Comparison of ENCODE assay signal across 8 mouse cellular contexts in genomic region chr6:128143390-128144020, GRCm38 (mm10). TPM values are rescaled to one million over a fixed set of nuclear protein-coding genes. Genes with fewer than 3 reads are reported as not detected.
DNase-seq lines count a peak whose midpoint lies in the region; ATAC-seq and TF ChIP-seq lines count a peak whose summit lies in the region.

Tspan9 (minus strand) TSS chr6:128143594.

- intact Hi-C loops in heart, postnatal 36 days (cut with DNase I), result no loop called here

- H3K4me1 ChIP-seq in ES-E14 (ENCODE audit: control insufficient read depth in 2 of 2, insufficient read depth in 2 of 2, low read length in 2 of 2, poor library complexity in 1 of 2), result peaks cover 2 to 14% of the 10 kb centered on the region in 2 experiments; a peak in 3 of 4 replicates
- H3K4me1 ChIP-seq in forebrain, embryonic 13.5 days, result peaks cover 16% of the 10 kb centered on the region
- peaks cover 19% of the 10 kb centered on the region for H3K4me1 ChIP-seq in lung, embryonic 16.5 days (replicated peaks; ENCODE audit: control insufficient read depth, insufficient read depth, low read length)

- H3K9me3 ChIP-seq in ES-E14 (ENCODE audit: control insufficient read depth, insufficient read depth, low read depth, low read length), result no peaks in the 10 kb centered on the region
- H3K9me3 ChIP-seq in forebrain, embryonic 13.5 days (replicated peaks), result no peaks in the 10 kb centered on the region
- no peaks in the 10 kb centered on the region for H3K9me3 ChIP-seq in lung, embryonic 16.5 days (ENCODE audit: control insufficient read depth, low read length)

- in situ Hi-C loops in ES-E14 (cut with MboI; ENCODE audit: low sequenced_read_pairs in 2 of 2, unreplicated experiment in 2 of 2), result no loop called here

- peak within 1 kb of the TSS; percentile 82 for H3K9ac ChIP-seq in ES-E14 (ENCODE audit: insufficient read depth, low read depth, low read length, poor library complexity, severe bottlenecking)
- peak within 1 kb of the TSS; percentile 71 for H3K9ac ChIP-seq in forebrain, embryonic 13.5 days
- peak within 1 kb of the TSS; percentile 87 for H3K9ac ChIP-seq in lung, embryonic 16.5 days (ENCODE audit: low read length)

- WGBS in forebrain, embryonic 13.5 days, result under 1% methylated on average over 41 of the region's 56 CpGs
- WGBS in lung, embryonic 16.5 days, result under 1% methylated on average over 40 of the region's 56 CpGs

- DNase-seq in ES-E14 (ENCODE audit: low read depth, low spot score), result peak; percentile 46
- DNase-seq in c-Kit-positive CD71-positive TER-119-positive erythroid progenitor cells, embryonic 14.5 days (ENCODE audit: low spot score), result peak; percentile 21
- peak; percentile 76 to 81 for DNase-seq in heart, postnatal 36 days
- DNase-seq in layer of hippocampus, adult 2 months (ENCODE audit: low spot score in 2 of 2), result peak; percentile 43 to 44
- DNase-seq in ovary, postnatal 10 days (ENCODE audit: low spot score), result peak; percentile 55
- peak; percentile 61 to 67 for DNase-seq in thymus, postnatal 36 days

- peak within 1 kb of the TSS; percentile 91 to 97 for H3K4me3 ChIP-seq in ES-E14 (ENCODE audit: insufficient read depth in 1 of 2, low read depth in 1 of 2, low read length in 2 of 2, poor library complexity in 1 of 2, severe bottlenecking in 1 of 2)
- peak within 1 kb of the TSS; percentile 65 for H3K4me3 ChIP-seq in forebrain, embryonic 13.5 days
- peak within 1 kb of the TSS; percentile 68 for H3K4me3 ChIP-seq in layer of hippocampus, adult 2 months
- H3K4me3 ChIP-seq in lung, embryonic 16.5 days (ENCODE audit: low read length), result peak within 1 kb of the TSS; percentile 75

- peak; percentile 39 for TF ChIP-seq CTCF in layer of hippocampus, adult 2 months (conservative IDR thresholded peaks at IDR 0.05)

- H3K36me3 ChIP-seq in ES-E14 (ENCODE audit: control insufficient read depth, insufficient read depth, low read length, poor library complexity, severe bottlenecking), result no peaks in the 10 kb centered on the region
- no peaks in the 10 kb centered on the region for H3K36me3 ChIP-seq in forebrain, embryonic 13.5 days (ENCODE audit: poor library complexity, severe bottlenecking)
- no peaks in the 10 kb centered on the region for H3K36me3 ChIP-seq in lung, embryonic 16.5 days (ENCODE audit: control insufficient read depth, insufficient read depth, low read length)

- peak; percentile 88 for ATAC-seq in forebrain, embryonic 13.5 days
- ATAC-seq in lung, embryonic 16.5 days (ENCODE audit: low read depth), result peak; percentile 87

- H3K27ac ChIP-seq in ES-E14 (ENCODE audit: insufficient read depth, low read depth, low read length, poor library complexity, severe bottlenecking), result peak within 1 kb of the TSS; percentile 41; the same call in 1 of the 2 replicates
- peak within 1 kb of the TSS; percentile 14; the same call in 1 of the 2 replicates for H3K27ac ChIP-seq in forebrain, embryonic 13.5 days
- peak within 1 kb of the TSS; percentile 80 for H3K27ac ChIP-seq in layer of hippocampus, adult 2 months
- H3K27ac ChIP-seq in lung, embryonic 16.5 days (ENCODE audit: low read length), result peak within 1 kb of the TSS; percentile 94

- peak within 1 kb of the TSS; percentile 86 for H3K4me2 ChIP-seq in forebrain, embryonic 13.5 days
- H3K4me2 ChIP-seq in lung, embryonic 16.5 days (ENCODE audit: low read depth, low read length), result peak within 1 kb of the TSS; percentile 91

- H3K27me3 ChIP-seq in forebrain, embryonic 13.5 days, result peaks cover 10% of the 10 kb centered on the region; the same call in 1 of the 2 replicates
- no peaks in the 10 kb centered on the region for H3K27me3 ChIP-seq in lung, embryonic 16.5 days (ENCODE audit: control insufficient read depth, insufficient read depth, low read depth, low read length)

TF ChIP-seq in ES-E14, 5 proteins besides CTCF, POLR2A, EP300 and RAD21:
- no peak for TF ChIP-seq MAFK (IDR thresholded peaks at IDR 0.05; ENCODE audit: insufficient read depth, low read depth, low read length)
- no peak for TF ChIP-seq ZNF384 (IDR thresholded peaks at IDR 0.05; ENCODE audit: low read depth, low read length)
- TF ChIP-seq ZC3H11A (IDR thresholded peaks at IDR 0.05; ENCODE audit: borderline replicate concordance, low read depth, low read length), result no peak
- no peak for TF ChIP-seq CHD2 (IDR thresholded peaks at IDR 0.05; ENCODE audit: low read depth, low read length)
- TF ChIP-seq HCFC1 (IDR thresholded peaks at IDR 0.05; ENCODE audit: borderline replicate concordance, insufficient read depth, low read length), result no peak
TF ChIP-seq in ES-E14: peak in this region for 0.

RNA-seq across cellular contexts. Expression of gene Tspan9, which starts in this region (rescaled TPM):
- 161 and 175 TPM in 2 replicates for total RNA-seq in ES-E14 (2012; rRNA removed)
- polyA plus RNA-seq in forebrain, embryonic 13.5 days (2015; fragmentation: Nextera tagmentation; extraction: Ambion mirVana), result 20.6 and 30.4 TPM in 2 replicates
- total RNA-seq in heart, postnatal 36 days (2021), result 100 to 1,000 TPM in 1 of 2 experiments, 10 to 100 TPM in 1; 80.9 to 113 TPM
- total RNA-seq in layer of hippocampus, adult 2 months (2021), result 10 to 100 TPM; 42.2 to 45.6 TPM
- 142 and 158 TPM in 2 replicates for polyA plus RNA-seq in lung, embryonic 16.5 days (2015; fragmentation: Nextera tagmentation; extraction: Ambion mirVana)

Comparison
In these comparisons a context has a peak if more than half of its experiments do, and no peak if none do; other contexts are left out.
1. Peak in every context shown above with its lines: DNase-seq, ATAC-seq, H3K4me3 ChIP-seq and H3K27ac ChIP-seq.
2. DNase-seq: peak in every context shown above with its lines; median percentile 78 in heart, postnatal 36 days; 64 in thymus, postnatal 36 days; 55 in ovary, postnatal 10 days; 46 in ES-E14; 44 in layer of hippocampus, adult 2 months; 21 in c-Kit-positive CD71-positive TER-119-positive erythroid progenitor cells, embryonic 14.5 days.
3. H3K27ac ChIP-seq: peak in every context shown above with its lines; median percentile 94 in lung, embryonic 16.5 days; 80 in layer of hippocampus, adult 2 months; 41 in ES-E14; 14 in forebrain, embryonic 13.5 days.